Mouse (Mus musculus) lung, postnatal 25 days (tissue): Measurements from ENCODE around the gene Map2k2.
"Not testable (repeated sequence)": the region's sequence is repeated elsewhere in the genome, so short reads cannot be mapped to it uniquely, and the experiment has no call there.

Source experiments
- DNase-seq: peaks from one replicate; pipeline ENCODE4 v3.0.0; 2022; ENCODE audit warnings: low spot score

The Map2k2 gene

DNA sequence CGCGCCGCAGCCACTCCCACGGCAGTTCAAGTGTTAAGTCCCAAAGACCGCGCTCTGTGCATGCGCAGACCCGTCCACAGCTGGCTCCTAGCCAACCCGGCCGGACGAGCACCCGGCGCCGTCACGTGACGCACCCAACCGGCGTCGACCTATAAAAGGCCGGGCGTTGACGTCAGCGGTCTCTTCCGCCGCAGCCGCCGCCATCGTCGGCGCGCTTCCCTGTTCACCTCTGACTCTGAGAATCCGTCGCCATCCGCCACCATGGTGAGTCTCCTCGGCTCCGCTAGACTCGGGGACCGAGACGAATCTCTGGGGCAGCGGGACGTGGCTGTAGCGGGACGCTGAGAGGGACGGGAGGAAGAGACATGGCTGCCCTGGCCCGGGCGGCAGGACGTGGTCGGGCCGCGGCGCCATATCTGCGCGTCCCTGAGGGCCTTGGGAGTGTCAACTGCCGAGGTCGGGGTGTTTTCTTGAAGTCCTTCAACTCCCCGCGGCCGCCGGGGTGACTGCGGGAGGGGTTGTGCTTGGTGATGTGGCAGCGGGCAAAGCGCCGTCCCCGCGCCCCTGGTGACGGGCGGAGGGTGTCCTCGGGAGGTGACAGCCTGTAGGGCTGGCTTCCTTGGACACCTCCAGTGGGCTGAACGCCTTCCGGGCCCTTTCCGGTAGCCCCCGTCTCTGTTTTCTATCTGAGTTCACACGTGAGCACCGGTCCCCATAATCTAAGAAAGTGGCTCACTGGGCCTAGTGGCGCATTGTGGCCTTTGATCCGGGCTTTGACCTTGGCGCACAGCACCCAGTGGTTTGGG is 71.0 kb downstream of the Map2k2 start, which contains the start of gene Eef2:
Gene Eef2 (plus strand): TSS at position 166 of the 806 bp plus-strand sequence.
- DNase-seq: peak; percentile 98

DNA sequence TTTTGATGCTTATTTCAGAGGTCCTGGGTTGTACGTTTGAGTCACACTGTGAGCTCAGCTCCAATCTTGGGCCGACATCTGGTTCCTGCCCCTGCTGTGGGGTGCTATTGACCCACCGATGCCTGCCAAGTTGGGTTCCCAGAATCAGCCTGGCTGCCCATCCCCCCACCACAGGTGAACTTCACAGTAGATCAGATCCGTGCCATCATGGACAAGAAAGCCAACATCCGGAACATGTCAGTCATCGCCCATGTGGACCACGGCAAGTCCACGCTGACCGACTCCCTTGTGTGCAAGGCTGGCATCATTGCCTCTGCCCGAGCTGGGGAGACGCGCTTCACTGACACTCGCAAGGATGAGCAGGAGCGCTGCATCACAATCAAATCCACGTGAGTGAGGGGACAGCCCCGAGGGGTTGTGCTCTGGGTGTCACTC is 71.8 kb downstream of the Map2k2 start:
- DNase-seq: no peak

DNA sequence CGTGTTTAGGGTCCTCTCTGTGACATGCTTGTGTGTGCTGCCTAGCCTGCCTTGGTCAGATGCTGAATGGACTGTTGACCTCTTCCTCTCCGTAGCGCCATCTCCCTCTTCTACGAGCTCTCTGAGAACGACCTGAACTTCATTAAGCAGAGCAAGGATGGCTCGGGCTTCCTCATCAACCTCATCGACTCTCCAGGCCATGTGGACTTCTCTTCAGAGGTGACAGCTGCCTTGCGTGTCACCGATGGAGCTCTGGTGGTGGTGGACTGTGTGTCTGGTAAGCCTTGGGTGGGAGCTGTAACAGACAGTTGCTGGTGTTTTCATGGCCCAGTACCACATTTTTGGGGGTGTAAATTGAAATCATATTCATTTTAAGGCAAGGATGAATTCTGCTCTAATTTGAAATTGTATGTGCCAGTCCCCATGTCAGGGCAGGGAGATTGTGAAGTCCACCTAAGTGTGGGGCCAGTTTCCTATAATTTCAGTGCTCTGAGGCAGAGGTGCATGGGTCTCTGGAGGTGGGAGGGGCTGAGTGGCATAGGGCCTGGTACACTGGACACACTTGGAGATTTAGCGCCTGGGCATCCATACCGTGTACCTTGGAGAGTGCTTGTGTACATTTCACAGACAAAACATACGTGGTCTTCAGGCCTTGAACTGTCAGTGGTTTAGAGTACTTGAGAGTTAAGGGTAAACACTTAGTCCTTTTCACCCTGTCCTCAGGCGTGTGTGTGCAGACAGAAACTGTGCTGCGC is 72.4 kb downstream of the Map2k2 start:
- no peak for DNase-seq

DNA sequence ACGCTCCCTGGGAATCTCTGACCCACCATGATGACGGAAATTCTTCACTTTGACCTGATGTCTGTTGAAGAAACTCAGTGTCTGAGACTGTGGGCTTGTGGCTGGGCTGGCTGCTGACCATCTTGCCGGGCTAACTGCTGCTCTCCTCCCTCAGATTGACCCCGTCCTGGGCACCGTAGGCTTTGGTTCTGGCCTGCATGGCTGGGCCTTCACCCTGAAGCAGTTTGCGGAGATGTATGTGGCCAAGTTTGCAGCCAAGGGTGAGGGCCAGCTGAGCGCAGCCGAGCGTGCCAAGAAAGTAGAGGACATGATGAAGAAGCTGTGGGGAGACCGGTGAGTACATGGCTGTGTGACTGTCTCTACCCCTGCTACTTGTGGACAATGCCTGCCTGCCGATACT is 73.2 kb downstream of the Map2k2 start:
- DNase-seq: no peak

DNA sequence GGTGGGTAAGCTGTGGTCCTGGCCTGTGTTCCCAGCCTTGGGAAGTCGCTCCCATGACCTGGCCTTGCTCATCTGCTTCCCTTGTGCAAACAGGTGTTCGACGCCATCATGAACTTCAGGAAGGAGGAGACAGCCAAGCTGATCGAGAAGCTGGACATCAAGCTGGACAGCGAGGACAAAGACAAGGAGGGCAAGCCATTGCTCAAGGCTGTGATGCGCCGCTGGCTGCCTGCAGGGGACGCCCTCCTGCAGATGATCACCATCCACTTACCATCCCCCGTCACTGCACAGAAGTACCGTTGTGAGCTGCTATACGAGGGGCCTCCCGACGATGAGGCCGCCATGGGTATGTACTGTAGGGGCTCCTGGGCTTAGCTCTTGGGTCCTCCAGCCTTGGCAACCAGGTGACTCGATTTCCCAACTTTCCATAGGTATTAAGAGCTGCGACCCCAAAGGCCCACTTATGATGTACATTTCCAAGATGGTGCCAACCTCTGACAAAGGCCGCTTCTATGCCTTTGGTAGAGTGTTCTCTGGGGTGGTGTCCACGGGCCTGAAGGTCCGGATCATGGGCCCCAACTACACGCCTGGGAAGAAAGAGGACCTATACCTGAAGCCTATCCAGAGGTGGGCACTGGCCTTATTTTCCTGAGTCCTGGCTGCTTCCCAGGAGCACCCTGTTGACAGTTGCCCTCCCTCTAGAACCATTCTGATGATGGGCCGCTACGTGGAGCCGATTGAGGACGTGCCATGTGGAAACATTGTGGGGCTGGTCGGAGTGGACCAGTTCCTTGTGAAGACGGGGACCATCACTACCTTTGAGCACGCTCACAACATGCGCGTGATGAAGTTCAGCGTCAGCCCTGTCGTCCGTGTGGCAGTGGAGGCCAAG is 74.0 kb downstream of the Map2k2 start:
- no peak for DNase-seq

DNA sequence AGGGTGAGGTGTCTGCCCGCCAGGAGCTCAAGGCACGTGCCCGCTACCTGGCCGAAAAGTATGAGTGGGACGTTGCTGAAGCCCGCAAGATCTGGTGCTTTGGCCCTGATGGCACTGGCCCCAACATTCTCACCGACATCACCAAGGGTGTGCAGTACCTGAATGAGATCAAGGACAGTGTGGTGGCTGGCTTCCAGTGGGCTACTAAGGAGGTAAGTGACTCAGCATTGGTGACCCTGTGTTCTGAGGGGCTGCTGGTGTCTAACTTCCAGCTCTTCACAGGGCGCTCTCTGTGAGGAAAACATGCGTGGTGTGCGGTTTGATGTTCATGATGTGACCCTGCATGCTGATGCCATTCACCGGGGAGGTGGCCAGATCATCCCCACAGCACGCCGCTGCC is 75.2 kb downstream of the Map2k2 start:
- no peak for DNase-seq

DNA sequence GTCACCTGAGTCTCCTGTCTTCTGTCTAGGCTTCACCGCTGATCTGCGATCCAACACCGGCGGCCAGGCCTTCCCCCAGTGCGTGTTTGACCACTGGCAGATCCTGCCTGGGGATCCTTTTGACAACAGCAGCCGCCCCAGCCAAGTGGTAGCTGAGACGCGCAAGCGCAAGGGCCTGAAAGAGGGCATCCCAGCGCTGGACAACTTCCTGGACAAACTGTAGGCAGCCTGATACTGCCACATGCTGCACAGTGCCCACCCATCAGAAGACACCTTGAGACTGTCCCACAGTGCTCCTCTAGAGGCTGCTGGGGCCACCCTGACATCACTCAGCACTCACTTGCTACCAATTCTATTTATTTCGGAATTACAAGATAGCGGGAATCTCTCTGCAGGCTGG is 76.1 kb downstream of the Map2k2 start:
- DNase-seq: not testable (repeated sequence)

DNA sequence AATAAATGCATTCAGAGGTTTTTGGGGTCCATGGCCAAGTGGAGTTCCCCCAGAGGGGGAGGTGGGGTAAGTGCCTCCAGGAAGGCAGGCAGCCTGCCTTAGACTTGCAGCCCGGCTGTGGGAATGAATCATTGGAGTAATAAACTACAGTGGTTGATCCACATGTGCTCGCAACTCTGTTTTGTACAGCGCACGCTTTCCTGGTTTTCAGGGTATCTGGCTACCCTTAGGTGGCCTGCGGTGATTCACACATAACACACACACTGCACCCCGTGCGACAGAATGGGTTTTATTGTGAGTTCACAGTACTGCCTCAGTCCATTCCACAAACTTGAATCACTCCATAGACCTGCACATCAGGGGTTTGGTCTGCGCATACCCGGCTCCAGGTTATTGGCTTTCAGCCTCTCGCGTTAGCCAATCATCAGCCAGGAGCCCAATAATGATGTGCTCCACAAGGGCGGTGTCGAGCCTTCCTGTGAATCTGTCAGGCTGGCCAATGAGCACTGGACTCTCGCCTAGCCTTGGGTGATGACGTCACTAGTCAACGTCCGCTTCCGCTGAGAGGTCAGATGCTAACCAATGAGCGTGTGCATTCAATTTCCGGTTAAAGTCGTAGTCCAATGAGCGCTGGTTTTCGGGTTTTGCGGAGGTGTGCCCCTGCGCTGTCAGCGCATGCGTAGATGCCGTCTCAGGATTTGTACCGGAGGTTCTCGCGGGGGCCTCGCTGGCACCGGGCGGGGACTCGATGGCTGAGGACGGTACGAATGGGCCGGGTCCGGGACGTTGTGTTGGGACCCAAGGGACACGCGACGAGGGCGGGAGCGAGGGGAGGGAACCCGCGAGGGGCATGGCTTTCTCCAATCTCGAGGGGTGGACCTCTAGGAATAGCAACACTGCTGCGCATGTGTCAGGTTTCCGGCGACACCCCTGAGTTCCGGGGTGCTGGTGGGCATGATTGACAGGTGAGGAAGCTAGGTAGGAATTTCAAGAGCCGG is 76.9 kb downstream of the Map2k2 start, which contains the start of gene Dapk3:
Gene Dapk3 (plus strand): TSS at position 670 of the 998 bp plus-strand sequence.
- DNase-seq: peak; percentile 98
